Mouse (Mus musculus): Measurements from ENCODE around the gene Synpo2. TPM values are rescaled to one million over a fixed set of nuclear protein-coding genes. Genes with fewer than 3 reads are reported as not detected.

Synpo2 gene
- polyA plus RNA-seq, 1 experiment from 2014 or later = 2.7 TPM

GRCm38 (mm10) chr3:123085871-123086501 is 150.0 kb downstream of the Synpo2 start:
- 91% methylated on average over 16 of the region's 16 CpGs for WGBS
- Histone ChIP-seq H3K9me3 (replicated peaks) (no peaks in the 10 kb centered on the region), H3K4me1 (0 out of 2 replicates have a peak, but pooled peaks cover 2% of the 10 kb centered on the region), H3K36me3 (no peaks in the 10 kb centered on the region), H3K4me3 (no peak overlapping the region), H3K27me3 (ENCODE audit: low read depth, poor library complexity, severe bottlenecking) (no peaks in the 10 kb centered on the region), H3K27ac (no peak overlapping the region)
- no peak for DNase-seq (ENCODE audit: low spot score)

- no peak for DNase-seq (ENCODE audit: low spot score)
- H3K4me3 ChIP-seq = no peak overlapping the region
- H3K9me3 ChIP-seq (replicated peaks) = no peaks in the 10 kb centered on the region
- H3K36me3 ChIP-seq = no peaks in the 10 kb centered on the region
- H3K27ac ChIP-seq = no peak overlapping the region
- H3K4me1 ChIP-seq = no peaks in the 10 kb centered on the region
- H3K27me3 ChIP-seq (ENCODE audit: low read depth, poor library complexity, severe bottlenecking) = no peaks in the 10 kb centered on the region
- 90% methylated on average over 3 of the region's 3 CpGs for WGBS
Observed at GRCm38 (mm10) chr3:123081665-123082064, 154.3 kb downstream of the Synpo2 start.

- Histone ChIP-seq H3K27ac (no peak overlapping the region), H3K36me3 (no peaks in the 10 kb centered on the region), H3K4me1 (no peaks in the 10 kb centered on the region), H3K9me3 (replicated peaks) (no peaks in the 10 kb centered on the region), H3K27me3 (ENCODE audit: low read depth, poor library complexity, severe bottlenecking) (no peaks in the 10 kb centered on the region), H3K4me3 (no peak overlapping the region)
- no peak for DNase-seq (ENCODE audit: low spot score)
- WGBS = 91% methylated on average over 7 of the region's 7 CpGs
Observed at GRCm38 (mm10) chr3:123080943-123081342, 155.0 kb downstream of the Synpo2 start.

GRCm38 (mm10) chr3:123080017-123080725 is 155.8 kb downstream of the Synpo2 start:
- no peak overlapping the region for H3K27ac ChIP-seq
- WGBS = 77% methylated on average over 19 of the region's 19 CpGs
- DNase-seq (ENCODE audit: low spot score) = no peak
- H3K4me1 ChIP-seq = no peaks in the 10 kb centered on the region
- no peak overlapping the region for H3K4me3 ChIP-seq
- H3K36me3 ChIP-seq = no peaks in the 10 kb centered on the region
- H3K9me3 ChIP-seq (replicated peaks) = no peaks in the 10 kb centered on the region
- H3K27me3 ChIP-seq (ENCODE audit: low read depth, poor library complexity, severe bottlenecking) = no peaks in the 10 kb centered on the region

GRCm38 (mm10) chr3:123075759-123076158 is 160.2 kb downstream of the Synpo2 start:
- Histone ChIP-seq H3K27me3 (ENCODE audit: low read depth, poor library complexity, severe bottlenecking) (no peaks in the 10 kb centered on the region), H3K9me3 (replicated peaks) (no peaks in the 10 kb centered on the region), H3K4me1 (no peaks in the 10 kb centered on the region), H3K27ac (no peak overlapping the region), H3K4me3 (no peak overlapping the region), H3K36me3 (no peaks in the 10 kb centered on the region)
- no peak for DNase-seq (ENCODE audit: low spot score)
- 83% methylated on average over 3 of the region's 3 CpGs for WGBS

DNA sequence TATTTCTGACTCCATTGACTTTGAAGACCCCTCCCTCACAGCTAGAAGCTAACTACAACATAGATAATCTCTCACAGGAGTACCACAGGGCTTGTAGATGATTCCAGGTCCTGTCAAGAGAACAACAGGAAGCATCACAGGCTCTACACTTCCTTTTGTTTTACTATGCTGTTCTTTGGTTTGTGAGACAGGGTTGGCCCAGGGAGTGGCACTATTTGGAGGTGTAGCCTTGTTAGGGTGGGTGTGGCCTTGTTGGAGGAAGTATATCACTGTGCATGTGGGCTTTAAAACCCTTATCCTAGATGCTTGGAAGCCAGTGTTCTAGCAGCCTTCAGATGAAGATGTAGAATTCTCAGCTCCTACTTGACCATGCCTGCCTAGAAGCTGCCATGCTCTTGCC is 160.9 kb downstream of the Synpo2 start:
- no peaks in the 10 kb centered on the region for H3K9me3 ChIP-seq (replicated peaks)
- no peaks in the 10 kb centered on the region for H3K27me3 ChIP-seq (ENCODE audit: low read depth, poor library complexity, severe bottlenecking)
- no peaks in the 10 kb centered on the region for H3K4me1 ChIP-seq
- no peak overlapping the region for H3K27ac ChIP-seq
- no peak for DNase-seq (ENCODE audit: low spot score)
- H3K36me3 ChIP-seq = no peaks in the 10 kb centered on the region
- no peak overlapping the region for H3K4me3 ChIP-seq

DNA sequence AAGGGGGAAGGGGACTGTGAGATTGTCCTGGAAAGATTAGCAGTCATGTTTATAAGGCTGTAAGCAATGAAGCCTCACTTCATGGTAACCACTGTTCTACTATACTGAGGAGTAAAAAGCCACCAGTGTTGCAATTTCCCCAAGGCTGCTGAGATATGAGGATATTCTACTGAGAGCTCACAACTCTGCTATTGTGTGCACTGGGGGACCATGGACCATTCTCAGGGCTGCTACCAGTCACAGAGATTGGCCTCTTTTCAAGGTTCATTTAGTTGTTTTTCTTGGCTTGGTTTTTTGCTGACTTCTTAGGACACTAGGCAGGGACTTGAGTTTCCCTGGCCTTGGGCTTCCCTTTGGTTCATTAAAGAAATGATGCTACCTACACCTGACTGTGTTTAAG is 162.6 kb downstream of the Synpo2 start:
- Histone ChIP-seq H3K27me3 (ENCODE audit: low read depth, poor library complexity, severe bottlenecking) (no peaks in the 10 kb centered on the region), H3K27ac (no peak overlapping the region), H3K9me3 (replicated peaks) (no peaks in the 10 kb centered on the region), H3K4me3 (no peak overlapping the region), H3K4me1 (no peaks in the 10 kb centered on the region), H3K36me3 (no peaks in the 10 kb centered on the region)
- DNase-seq (ENCODE audit: low spot score) = no peak

GRCm38 (mm10) chr3:123072472-123072871 is 163.5 kb downstream of the Synpo2 start:
- Histone ChIP-seq H3K4me1 (no peaks in the 10 kb centered on the region), H3K27me3 (ENCODE audit: low read depth, poor library complexity, severe bottlenecking) (no peaks in the 10 kb centered on the region), H3K9me3 (replicated peaks) (no peaks in the 10 kb centered on the region), H3K27ac (no peak overlapping the region), H3K4me3 (no peak overlapping the region), H3K36me3 (no peaks in the 10 kb centered on the region)
- DNase-seq (ENCODE audit: low spot score) = no peak
- WGBS = no CpG with 5 or more reads among the region's 1 CpGs

DNA sequence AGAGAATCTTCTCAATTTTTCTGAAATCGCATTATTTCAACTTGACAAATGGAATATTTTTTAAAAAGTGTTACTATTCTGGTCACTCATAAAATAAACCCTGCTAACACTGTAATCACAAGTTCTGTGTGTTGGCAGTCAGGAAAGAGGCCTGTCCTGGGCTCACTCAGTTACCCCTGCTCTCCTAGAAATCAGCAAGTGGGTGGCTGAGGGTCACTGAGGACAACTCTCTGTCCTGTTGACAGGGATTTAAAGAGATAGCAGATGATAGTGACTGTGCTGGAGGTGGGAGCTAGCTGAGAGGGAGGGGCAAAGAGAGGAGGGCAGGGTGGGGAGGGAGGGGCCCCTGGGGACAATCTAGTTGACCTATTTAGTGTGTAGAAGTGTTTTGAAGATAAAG is 165.0 kb downstream of the Synpo2 start:
- WGBS = 90% methylated on average over 1 of the region's 1 CpGs

GRCm38 (mm10) chr3:123066836-123067235 is 169.1 kb downstream of the Synpo2 start:
- H3K9me3 ChIP-seq (replicated peaks) = no peaks in the 10 kb centered on the region
- DNase-seq (ENCODE audit: low spot score) = no peak
- no peak overlapping the region for H3K4me3 ChIP-seq
- 94% methylated on average over 7 of the region's 7 CpGs for WGBS
- H3K4me1 ChIP-seq = no peaks in the 10 kb centered on the region
- H3K27ac ChIP-seq = no peak overlapping the region
- H3K27me3 ChIP-seq (ENCODE audit: low read depth, poor library complexity, severe bottlenecking) = no peaks in the 10 kb centered on the region
- H3K36me3 ChIP-seq = no peaks in the 10 kb centered on the region

More for the DNA sequence above, 165.0 kb downstream of the Synpo2 start:
- H3K27me3 ChIP-seq (ENCODE audit: low read depth, poor library complexity, severe bottlenecking) = no peaks in the 10 kb centered on the region
- no peak overlapping the region for H3K27ac ChIP-seq
- no peak for DNase-seq (ENCODE audit: low spot score)
- no peak overlapping the region for H3K4me3 ChIP-seq
- no peaks in the 10 kb centered on the region for H3K4me1 ChIP-seq
- H3K9me3 ChIP-seq (replicated peaks) = no peaks in the 10 kb centered on the region
- no peaks in the 10 kb centered on the region for H3K36me3 ChIP-seq

DNA sequence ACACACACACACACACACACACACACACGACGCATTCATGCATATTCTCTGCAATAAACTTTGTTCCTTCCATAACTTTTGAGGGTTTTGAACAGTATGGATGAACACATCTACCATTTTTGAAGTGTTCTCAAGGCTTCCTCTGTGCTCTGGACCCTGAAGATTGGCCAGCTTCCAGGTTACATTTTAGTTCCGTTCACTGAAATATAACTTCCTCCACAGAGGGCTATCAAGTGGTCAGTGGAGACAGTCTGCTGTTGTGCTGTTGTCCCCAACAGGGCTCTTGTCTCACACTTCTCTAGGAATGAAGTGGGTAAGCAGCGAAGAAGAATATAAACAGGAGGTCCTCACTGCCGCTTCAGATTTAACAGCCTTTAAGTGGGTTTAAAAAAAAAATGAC is 170.5 kb downstream of the Synpo2 start:
- 87% methylated on average over 5 of the region's 5 CpGs for WGBS
- DNase-seq (ENCODE audit: low spot score) = no peak

DNA sequence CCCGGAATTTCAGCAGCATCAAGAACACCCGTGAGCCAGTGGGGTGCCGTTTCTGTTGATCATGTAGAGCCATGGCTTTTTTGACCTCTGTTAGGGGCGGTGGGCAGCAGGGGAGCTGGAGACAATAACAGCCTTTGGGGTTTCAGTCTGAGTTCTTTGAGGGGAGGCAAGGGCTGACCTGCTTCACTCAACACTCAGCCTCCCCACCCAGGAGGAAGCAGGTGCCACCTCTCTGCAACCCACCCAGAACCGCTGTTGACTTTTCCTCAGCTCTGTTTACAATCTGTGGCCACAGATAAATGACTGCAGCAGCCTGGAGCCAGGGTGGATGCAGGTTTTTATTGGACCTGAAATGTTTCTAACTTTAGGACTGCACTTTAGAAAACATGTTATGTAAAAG is 171.8 kb downstream of the Synpo2 start:
- Histone ChIP-seq H3K27ac (no peak overlapping the region), H3K4me3 (no peak overlapping the region), H3K4me1 (no peaks in the 10 kb centered on the region), H3K9me3 (replicated peaks) (no peaks in the 10 kb centered on the region), H3K36me3 (no peaks in the 10 kb centered on the region), H3K27me3 (ENCODE audit: low read depth, poor library complexity, severe bottlenecking) (no peaks in the 10 kb centered on the region)
- WGBS = 36% methylated on average over 5 of the region's 5 CpGs
- no peak for DNase-seq (ENCODE audit: low spot score)

More for the DNA sequence above, 170.5 kb downstream of the Synpo2 start:
- Histone ChIP-seq H3K27ac (no peak overlapping the region), H3K4me1 (no peaks in the 10 kb centered on the region), H3K27me3 (ENCODE audit: low read depth, poor library complexity, severe bottlenecking) (no peaks in the 10 kb centered on the region), H3K9me3 (replicated peaks) (no peaks in the 10 kb centered on the region), H3K36me3 (no peaks in the 10 kb centered on the region), H3K4me3 (no peak overlapping the region)

- Histone ChIP-seq H3K27me3 (ENCODE audit: low read depth, poor library complexity, severe bottlenecking) (no peaks in the 10 kb centered on the region), H3K9me3 (replicated peaks) (no peaks in the 10 kb centered on the region), H3K4me1 (no peaks in the 10 kb centered on the region), H3K27ac (no peak overlapping the region), H3K4me3 (no peak overlapping the region), H3K36me3 (no peaks in the 10 kb centered on the region)
- DNase-seq (ENCODE audit: low spot score) = no peak
- 81% methylated on average over 2 of the region's 2 CpGs for WGBS
Observed at GRCm38 (mm10) chr3:123061931-123062330, 174.0 kb downstream of the Synpo2 start.

Data from limb, embryonic 10.5 days (tissue).